Mouse (Mus musculus): ENCODE results near the gene Stat5a.

Stat5a gene

GRCm38 (mm10) chr11:100859579-100860075 lies 476 bp downstream of the Stat5a start:
- ATAC-seq (ENCODE audit: insufficient number of reproducible peaks, low FRiP score, low TSS enrichment) = no peak

- peak; percentile 52; the same call in 1 of the 2 replicates for ATAC-seq (ENCODE audit: insufficient number of reproducible peaks, low FRiP score, low TSS enrichment)
Observed at GRCm38 (mm10) chr11:100860198-100861048, 1.3 kb downstream of the Stat5a start.

GRCm38 (mm10) chr11:100861335-100861734 lies 2.2 kb downstream of the Stat5a start:
- ATAC-seq (ENCODE audit: insufficient number of reproducible peaks, low FRiP score, low TSS enrichment) = no peak

DNA sequence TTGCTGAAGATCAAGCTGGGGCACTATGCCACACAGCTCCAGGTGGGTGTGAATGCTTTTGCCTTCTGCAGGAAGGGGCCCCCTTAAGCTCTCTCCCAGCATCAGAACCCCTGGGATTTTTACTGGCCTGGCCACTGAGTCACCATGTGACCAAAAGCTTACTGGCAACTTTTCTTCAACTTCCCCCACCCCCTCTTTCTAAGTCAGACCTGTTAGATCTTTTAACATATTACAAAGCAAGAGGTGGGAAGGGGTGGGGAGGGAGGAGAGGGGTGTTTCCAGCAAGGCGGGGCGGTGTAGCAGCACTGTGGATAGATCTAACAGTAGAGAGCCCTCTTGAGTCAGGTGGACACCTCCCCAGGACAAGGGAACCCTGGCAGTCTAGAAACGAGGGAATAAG lies 2.7 kb downstream of the Stat5a start:
- ATAC-seq (ENCODE audit: insufficient number of reproducible peaks, low FRiP score, low TSS enrichment) = no peak

DNA sequence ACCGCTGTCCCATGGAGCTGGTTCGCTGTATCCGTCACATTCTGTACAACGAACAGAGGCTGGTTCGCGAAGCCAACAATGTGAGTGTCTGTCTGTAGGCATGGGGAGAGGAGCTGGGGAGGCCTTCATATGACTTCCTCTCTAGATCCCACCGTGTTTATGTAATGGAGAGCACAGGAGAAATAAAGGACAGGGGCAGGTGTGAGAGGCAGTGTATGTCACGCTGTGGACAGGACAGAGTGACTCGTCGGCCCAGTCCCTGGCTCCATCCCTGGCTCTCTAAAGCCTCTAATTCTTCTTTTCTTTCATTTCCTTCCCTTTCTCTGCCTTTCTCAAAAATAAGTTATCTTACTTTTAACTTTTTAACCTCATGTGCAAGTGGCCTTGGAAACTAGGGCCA lies 4.0 kb downstream of the Stat5a start:
- no peak for ATAC-seq (ENCODE audit: insufficient number of reproducible peaks, low FRiP score, low TSS enrichment)

- ATAC-seq (ENCODE audit: insufficient number of reproducible peaks, low FRiP score, low TSS enrichment) = no peak
Observed at GRCm38 (mm10) chr11:100865618-100866017, 6.5 kb downstream of the Stat5a start.

GRCm38 (mm10) chr11:100870256-100870967 lies 11.3 kb downstream of the Stat5a start:
- ATAC-seq (ENCODE audit: insufficient number of reproducible peaks, low FRiP score, low TSS enrichment) = no peak

DNA sequence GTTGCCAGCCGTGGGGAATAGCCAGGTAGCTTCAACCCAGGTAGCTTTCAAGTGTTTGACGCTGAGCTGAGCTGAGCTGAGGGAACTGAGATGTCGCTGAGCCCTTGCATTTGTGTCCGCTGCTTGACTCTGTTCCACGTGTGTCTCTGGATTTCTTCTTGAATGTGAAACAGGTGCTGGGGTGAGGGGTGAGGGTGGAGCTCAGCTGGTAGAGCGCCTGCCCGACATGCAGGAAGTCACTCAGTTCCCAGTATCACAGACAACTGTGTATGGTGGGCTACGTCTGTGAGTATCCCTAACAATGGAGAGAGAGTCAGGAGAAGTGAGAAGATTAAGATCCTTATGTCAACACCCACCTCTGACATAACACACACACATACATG lies 11.8 kb downstream of the Stat5a start:
- ATAC-seq (ENCODE audit: insufficient number of reproducible peaks, low FRiP score, low TSS enrichment) = no peak

- ATAC-seq (ENCODE audit: insufficient number of reproducible peaks, low FRiP score, low TSS enrichment) = no peak
Observed at GRCm38 (mm10) chr11:100875761-100876160, 16.6 kb downstream of the Stat5a start.

DNA sequence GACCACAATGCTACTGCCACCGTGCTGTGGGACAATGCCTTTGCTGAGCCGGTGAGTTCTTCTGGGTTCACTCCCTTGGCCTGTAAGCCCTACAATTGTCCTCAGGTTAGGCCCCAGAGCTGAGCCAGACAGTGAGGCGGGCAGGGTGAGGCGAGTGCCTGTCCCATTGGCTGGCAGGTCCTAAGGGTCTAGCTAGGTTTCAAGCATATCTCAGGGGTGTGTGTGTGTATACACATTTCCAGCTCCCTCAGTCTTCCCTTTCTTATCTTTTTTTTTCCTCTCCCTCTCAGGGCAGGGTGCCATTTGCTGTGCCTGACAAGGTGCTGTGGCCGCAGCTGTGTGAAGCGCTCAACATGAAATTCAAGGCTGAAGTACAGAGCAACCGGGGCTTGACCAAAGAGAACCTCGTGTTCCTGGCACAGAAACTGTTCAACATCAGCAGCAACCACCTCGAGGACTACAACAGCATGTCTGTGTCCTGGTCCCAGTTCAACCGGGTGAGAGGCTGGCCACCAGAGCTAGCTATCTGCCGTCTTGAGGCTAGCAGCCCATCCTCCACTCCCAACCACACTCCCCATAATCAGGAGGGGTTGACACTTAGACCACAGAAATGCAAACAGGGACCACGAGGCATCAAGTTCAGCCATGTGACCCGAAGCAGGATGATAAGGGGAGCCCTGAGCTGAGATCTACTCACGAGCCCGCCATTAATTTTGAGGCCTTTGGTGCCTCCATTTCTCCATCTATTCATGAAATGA lies 20.3 kb downstream of the Stat5a start:
- no peak for ATAC-seq (ENCODE audit: insufficient number of reproducible peaks, low FRiP score, low TSS enrichment)

- no peak for ATAC-seq (ENCODE audit: insufficient number of reproducible peaks, low FRiP score, low TSS enrichment)
Observed at GRCm38 (mm10) chr11:100883640-100884039, 24.5 kb downstream of the Stat5a start.

GRCm38 (mm10) chr11:100885472-100885871 lies 26.3 kb downstream of the Stat5a start:
- ATAC-seq (ENCODE audit: insufficient number of reproducible peaks, low FRiP score, low TSS enrichment) = no peak

- no peak for ATAC-seq (ENCODE audit: insufficient number of reproducible peaks, low FRiP score, low TSS enrichment)
Observed at GRCm38 (mm10) chr11:100886188-100886740, 27.1 kb downstream of the Stat5a start.

DNA sequence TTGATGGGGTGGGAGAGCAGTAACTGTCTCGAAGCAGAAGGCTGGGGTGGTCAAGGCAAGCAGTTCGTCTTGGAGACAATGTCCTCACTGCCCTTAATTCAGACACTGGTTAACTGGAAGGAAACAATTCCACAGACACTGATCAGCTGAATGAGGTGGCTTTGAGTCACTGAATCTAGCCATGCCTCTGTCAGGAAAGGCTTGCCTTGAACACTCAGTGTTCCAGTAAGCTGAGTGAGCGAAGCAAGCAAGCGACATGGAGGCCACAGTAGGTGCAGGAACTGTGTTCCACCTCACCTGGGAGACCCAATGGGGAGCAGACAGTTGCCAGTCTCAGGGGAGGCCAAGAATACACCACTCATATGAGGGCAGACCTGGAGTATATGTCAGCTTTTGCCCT lies 28.1 kb downstream of the Stat5a start:
- ATAC-seq (ENCODE audit: insufficient number of reproducible peaks, low FRiP score, low TSS enrichment) = no peak

GRCm38 (mm10) chr11:100887764-100888163 lies 28.6 kb downstream of the Stat5a start:
- no peak for ATAC-seq (ENCODE audit: insufficient number of reproducible peaks, low FRiP score, low TSS enrichment)

- ATAC-seq (ENCODE audit: insufficient number of reproducible peaks, low FRiP score, low TSS enrichment) = no peak
Observed at GRCm38 (mm10) chr11:100888348-100888820, 29.2 kb downstream of the Stat5a start.

GRCm38 (mm10) chr11:100890481-100890880 lies 31.3 kb downstream of the Stat5a start:
- no peak for ATAC-seq (ENCODE audit: insufficient number of reproducible peaks, low FRiP score, low TSS enrichment)

DNA sequence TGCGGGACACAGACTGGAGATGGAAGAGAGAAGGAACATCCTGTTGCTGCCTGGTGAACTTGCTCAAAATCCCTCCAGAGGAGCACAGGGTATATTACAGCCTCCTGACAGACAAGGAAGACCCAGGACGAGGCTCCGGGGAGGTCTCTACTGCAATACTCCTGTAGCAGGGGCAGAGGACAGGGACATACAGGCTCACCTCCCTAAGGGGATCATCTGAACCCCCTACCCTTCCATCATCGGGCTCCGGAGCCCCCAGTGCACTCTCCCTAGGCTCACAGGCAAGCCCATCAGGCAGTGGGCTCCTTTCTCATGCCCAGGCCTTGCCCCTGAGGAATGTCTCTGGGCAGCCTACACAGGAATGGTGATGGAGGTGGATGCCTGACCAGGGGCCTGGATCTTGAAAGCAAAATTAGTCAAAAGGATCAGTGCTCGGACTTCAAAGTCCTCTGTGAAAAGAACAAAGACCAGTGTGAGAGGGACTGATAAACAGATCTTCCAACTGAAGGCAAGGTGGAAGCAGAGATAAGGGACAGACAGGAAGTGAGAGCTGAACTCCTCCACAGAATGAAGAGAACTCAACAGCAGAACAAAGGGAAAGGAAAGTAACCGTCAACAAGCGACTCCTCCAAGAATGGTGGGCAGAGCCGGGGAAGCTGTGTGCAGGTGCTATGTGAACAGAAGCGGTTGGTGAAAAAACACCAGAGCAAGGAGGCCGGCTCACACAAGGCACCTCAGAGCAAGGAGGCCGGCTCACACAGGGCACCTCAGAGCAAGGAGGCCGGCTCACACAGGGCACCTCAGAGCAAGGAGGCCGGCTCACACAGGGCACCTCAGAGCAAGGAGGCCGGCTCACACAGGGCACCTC lies 32.3 kb downstream of the Stat5a start:
- ATAC-seq (ENCODE audit: insufficient number of reproducible peaks, low FRiP score, low TSS enrichment) = no peak

DNA sequence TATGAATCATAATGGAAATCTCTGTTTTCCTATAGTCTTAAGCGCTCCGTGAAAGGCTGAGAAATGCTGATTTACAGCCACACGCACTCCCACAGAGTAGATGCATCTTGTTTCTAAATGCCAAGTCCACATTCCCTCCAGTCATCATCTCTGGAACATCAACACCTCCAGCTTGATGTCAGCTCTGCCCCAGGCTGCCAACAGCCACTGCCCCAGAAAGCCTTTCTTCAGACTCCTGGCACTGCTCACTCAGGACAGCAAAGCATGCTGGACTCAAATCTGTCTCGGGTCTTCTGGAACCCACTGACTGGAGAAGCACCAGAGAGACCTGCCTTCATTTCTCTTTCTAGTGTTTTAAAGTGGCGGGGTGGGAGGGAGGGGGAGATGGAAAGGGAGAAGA lies 33.3 kb downstream of the Stat5a start:
- no peak for ATAC-seq (ENCODE audit: insufficient number of reproducible peaks, low FRiP score, low TSS enrichment)
